Mouse (Mus musculus) bone marrow macrophage, adult 2 months (primary cell): Measurements from ENCODE around the gene Ppp2r2c.

Experiments
- CTCF ChIP-seq: IDR thresholded peaks from 2 replicates; pipeline ENCODE4 v1.5.1; 2012; ENCODE audit warnings: low read depth, mild to moderate bottlenecking, low read length, moderate library complexity
- POLR2A ChIP-seq: IDR thresholded peaks from 2 replicates; pipeline ENCODE4 v1.6.1; 2012; ENCODE audit warnings: mild to moderate bottlenecking, low read depth, low read length, borderline replicate concordance

DNA sequence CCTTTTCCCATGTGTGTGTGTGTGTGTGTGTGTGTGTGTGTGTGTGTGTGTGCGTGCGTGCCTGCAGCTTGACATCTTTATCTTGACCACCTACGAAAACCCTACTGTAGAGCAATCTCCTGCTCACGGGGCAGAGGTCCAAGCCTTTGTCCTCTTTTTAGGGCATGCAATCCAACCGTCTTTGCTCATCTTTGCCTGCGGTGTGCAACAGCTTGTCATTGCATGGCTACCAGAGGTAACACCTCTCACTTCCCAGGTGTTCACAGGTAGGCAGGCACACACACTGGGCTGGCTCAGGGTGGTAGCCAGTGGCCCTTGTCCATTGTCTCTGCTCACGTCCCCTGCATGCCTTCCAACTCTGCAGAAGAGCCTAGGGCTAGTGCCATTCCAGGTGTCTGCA is 49.7 kb downstream of the Ppp2r2c start:
- no peak for TF ChIP-seq CTCF
- no peak for TF ChIP-seq POLR2A
